Comparison of ENCODE assay signal across 8 mouse cellular contexts in genomic region chr6:119443742-119444645, GRCm38 (mm10). TPM values are rescaled to one million over a fixed set of nuclear protein-coding genes. Genes with fewer than 3 reads are reported as not detected.
A peak's percentile ranks its signal among the peaks of the same experiment; 100 is the strongest.
DNase-seq lines count a peak whose midpoint lies in the region; ATAC-seq and TF ChIP-seq lines count a peak whose summit lies in the region.

No protein-coding gene starts in this region.

- H3K4me3 ChIP-seq in ES-E14 (ENCODE audit: insufficient read depth in 1 of 2, low read depth in 1 of 2, low read length in 2 of 2, poor library complexity in 1 of 2, severe bottlenecking in 1 of 2): no peak overlapping the region
- H3K4me3 ChIP-seq in forebrain, embryonic 13.5 days: no peak overlapping the region
- no peak overlapping the region for H3K4me3 ChIP-seq in lung, adult 2 months (replicated peaks; ENCODE audit: extremely low read depth, low read depth, low read length)
- H3K4me3 ChIP-seq in neural tube, embryonic 15.5 days (replicated peaks): no peak overlapping the region

- H3K4me1 ChIP-seq in ES-E14 (ENCODE audit: control insufficient read depth in 2 of 2, insufficient read depth in 2 of 2, low read length in 2 of 2, poor library complexity in 1 of 2): peaks cover 0 to 17% of the 10 kb centered on the region in 2 experiments; a peak in 2 of 4 replicates
- peaks cover 16% of the 10 kb centered on the region for H3K4me1 ChIP-seq in forebrain, embryonic 13.5 days
- no peaks in the 10 kb centered on the region for H3K4me1 ChIP-seq in lung, adult 2 months (ENCODE audit: control insufficient read depth, insufficient read depth, low read length)
- peaks cover 15% of the 10 kb centered on the region for H3K4me1 ChIP-seq in neural tube, embryonic 15.5 days

- no peak for TF ChIP-seq POLR2A in lung, adult 2 months (IDR thresholded peaks at IDR 0.05; ENCODE audit: borderline replicate concordance, extremely low read depth, low read depth, low read length)

- no peaks in the 10 kb centered on the region for H3K9me3 ChIP-seq in ES-E14 (ENCODE audit: control insufficient read depth, insufficient read depth, low read depth, low read length)
- no peaks in the 10 kb centered on the region for H3K9me3 ChIP-seq in forebrain, embryonic 13.5 days (replicated peaks)
- H3K9me3 ChIP-seq in neural tube, embryonic 15.5 days (replicated peaks): no peaks in the 10 kb centered on the region

- H3K4me2 ChIP-seq in forebrain, embryonic 13.5 days: no peak overlapping the region
- peak overlapping the region; percentile 27 for H3K4me2 ChIP-seq in neural tube, embryonic 15.5 days

- H3K36me3 ChIP-seq in ES-E14 (ENCODE audit: control insufficient read depth, insufficient read depth, low read length, poor library complexity, severe bottlenecking): no peaks in the 10 kb centered on the region
- no peaks in the 10 kb centered on the region for H3K36me3 ChIP-seq in forebrain, embryonic 13.5 days (ENCODE audit: poor library complexity, severe bottlenecking)
- no peaks in the 10 kb centered on the region for H3K36me3 ChIP-seq in neural tube, embryonic 15.5 days

- 54% methylated on average over 12 of the region's 12 CpGs for WGBS in forebrain, embryonic 13.5 days
- WGBS in lung, adult 2 months: 19% methylated on average over 12 of the region's 12 CpGs
- WGBS in neural tube, embryonic 15.5 days: 55% methylated on average over 12 of the region's 12 CpGs

- ATAC-seq in forebrain, embryonic 13.5 days: peak; percentile 70
- peak; percentile 74 for ATAC-seq in neural tube, embryonic 15.5 days (ENCODE audit: low FRiP score)

- no peak overlapping the region for H3K27ac ChIP-seq in ES-E14 (ENCODE audit: insufficient read depth, low read depth, low read length, poor library complexity, severe bottlenecking)
- H3K27ac ChIP-seq in forebrain, embryonic 13.5 days: no peak overlapping the region; the same call in 1 of the 2 replicates
- H3K27ac ChIP-seq in neural tube, embryonic 15.5 days (replicated peaks): no peak overlapping the region

- no peaks in the 10 kb centered on the region for H3K27me3 ChIP-seq in forebrain, embryonic 13.5 days
- no peaks in the 10 kb centered on the region for H3K27me3 ChIP-seq in neural tube, embryonic 15.5 days (replicated peaks)

- intact Hi-C loops in heart, postnatal 14 days (cut with DNase I): loop anchor here (2.0 kb wide), 1 partner anchor 29 kb away; no protein-coding TSS in a partner anchor

- peak; percentile 89 for DNase-seq in ES-E14 (ENCODE audit: low read depth, low spot score)
- DNase-seq in c-Kit-positive CD71-positive TER-119-positive erythroid progenitor cells, embryonic 14.5 days (ENCODE audit: low spot score): peak; percentile 77
- DNase-seq in heart, postnatal 14 days: peak; percentile 84 to 89
- peak; percentile 44 to 79 for DNase-seq in layer of hippocampus, adult 18-20 months (ENCODE audit: low spot score in 2 of 2)
- peak; percentile 79 for DNase-seq in lung, adult 2 months
- peak; percentile 87 for DNase-seq in testis, postnatal 10 days (ENCODE audit: low spot score)

- in situ Hi-C loops in ES-E14 (cut with MboI; ENCODE audit: low sequenced_read_pairs in 2 of 2, unreplicated experiment in 2 of 2): no loop called here

- peak; percentile 99 for TF ChIP-seq CTCF in lung, adult 2 months (IDR thresholded peaks at IDR 0.05; ENCODE audit: insufficient read depth, low read length)

- H3K9ac ChIP-seq in ES-E14 (ENCODE audit: insufficient read depth, low read depth, low read length, poor library complexity, severe bottlenecking): no peak overlapping the region
- no peak overlapping the region for H3K9ac ChIP-seq in forebrain, embryonic 13.5 days
- H3K9ac ChIP-seq in neural tube, embryonic 15.5 days (replicated peaks): no peak overlapping the region

TF ChIP-seq in ES-E14, 5 proteins besides CTCF, POLR2A, EP300 and RAD21:
- peak; percentile 23; the same call in 1 of the 2 replicates for TF ChIP-seq HCFC1 (IDR thresholded peaks at IDR 0.05; ENCODE audit: borderline replicate concordance, insufficient read depth, low read length)
- TF ChIP-seq ZC3H11A (IDR thresholded peaks at IDR 0.05; ENCODE audit: borderline replicate concordance, low read depth, low read length): peak; percentile 46; the same call in 1 of the 2 replicates
- no peak for TF ChIP-seq ZNF384 (IDR thresholded peaks at IDR 0.05; ENCODE audit: low read depth, low read length)

RNA-seq across cellular contexts. Expression of gene Adipor2, which starts 26.5 kb away (rescaled TPM):
- total RNA-seq in ES-E14 (2012; rRNA removed): 59.4 and 81.2 TPM in 2 replicates
- polyA plus RNA-seq in forebrain, embryonic 13.5 days (2015; fragmentation: Nextera tagmentation; extraction: Ambion mirVana): 38.3 and 43.1 TPM in 2 replicates
- 10 to 100 TPM; 54.8 to 64.1 TPM for total RNA-seq in heart, postnatal 14 days (2021)
- 10 to 100 TPM; 47.1 to 50.6 TPM for total RNA-seq in layer of hippocampus, adult 18-20 months (2021)
- polyA plus RNA-seq in lung, adult 2 months (2012; rRNA removed): 63.6 and 81.0 TPM in 2 replicates
- 35.3 and 42.0 TPM in 2 replicates for polyA plus RNA-seq in neural tube, embryonic 15.5 days (2015; fragmentation: Nextera tagmentation; extraction: Ambion mirVana)

RNA-seq across cellular contexts. Expression of gene Fbxl14, which starts 35.5 kb away (rescaled TPM):
- total RNA-seq in ES-E14 (2012; rRNA removed): 44.1 and 47.9 TPM in 2 replicates
- 4.1 and 4.2 TPM in 2 replicates for polyA plus RNA-seq in forebrain, embryonic 13.5 days (2015; fragmentation: Nextera tagmentation; extraction: Ambion mirVana)
- 10 to 100 TPM; 15.4 to 16.5 TPM for total RNA-seq in heart, postnatal 14 days (2021)
- 10 to 100 TPM; 38.6 to 40.1 TPM for total RNA-seq in layer of hippocampus, adult 18-20 months (2021)
- 77.7 and 84.9 TPM in 2 replicates for polyA plus RNA-seq in lung, adult 2 months (2012; rRNA removed)
- 2.1 and 4.1 TPM in 2 replicates for polyA plus RNA-seq in neural tube, embryonic 15.5 days (2015; fragmentation: Nextera tagmentation; extraction: Ambion mirVana)
